Mouse (Mus musculus) liver, postnatal 0 days (tissue): ENCODE measurements around the gene Acadvl.
A peak's percentile ranks its signal among the peaks of the same experiment; 100 is the strongest.

Experiments
- CTCF ChIP-seq: sonication (generic); IDR thresholded peaks from 2 replicates; pipeline ENCODE4 v1.5.1; 2016; ENCODE audit warnings: antibody characterized with exemption, low read depth
- EP300 ChIP-seq: IDR thresholded peaks from 2 replicates; pipeline ENCODE4 v1.6.1; 2016; ENCODE audit warnings: antibody characterized with exemption, low read depth, mild to moderate bottlenecking

- TF ChIP-seq CTCF (peak; percentile 75), EP300 (no peak)
These were observed 5.6 kb upstream of the Acadvl start for GRCm38 (mm10) chr11:70020731-70021263.
